Mouse (Mus musculus) left cerebral cortex, adult 8-10 months (tissue): ENCODE data around the gene Pak1ip1. TPM values are rescaled to one million over a fixed set of nuclear protein-coding genes. Genes with fewer than 3 reads are reported as not detected.
A peak's percentile ranks its signal among the peaks of the same experiment; 100 is the strongest.
"Not testable (repeated sequence)": the region's sequence is repeated elsewhere in the genome, so short reads cannot be mapped to it uniquely, and the experiment has no call there.

ENCODE experiments used
- DNase-seq, 2 experiments: peaks; one replicate each; pipeline ENCODE4 v3.0.0; 2022; ENCODE audit warnings: low spot score in 2 of 2
- total RNA-seq, 4 experiments: library from RNA; stranded (reverse); gene quantifications; 2 replicates each; pipeline ENCODE4 v1.2.4; 2022

Gene Pak1ip1
- total RNA-seq: 10 to 100 TPM; 37.6 to 41.1 (median 40.2) TPM

DNA sequence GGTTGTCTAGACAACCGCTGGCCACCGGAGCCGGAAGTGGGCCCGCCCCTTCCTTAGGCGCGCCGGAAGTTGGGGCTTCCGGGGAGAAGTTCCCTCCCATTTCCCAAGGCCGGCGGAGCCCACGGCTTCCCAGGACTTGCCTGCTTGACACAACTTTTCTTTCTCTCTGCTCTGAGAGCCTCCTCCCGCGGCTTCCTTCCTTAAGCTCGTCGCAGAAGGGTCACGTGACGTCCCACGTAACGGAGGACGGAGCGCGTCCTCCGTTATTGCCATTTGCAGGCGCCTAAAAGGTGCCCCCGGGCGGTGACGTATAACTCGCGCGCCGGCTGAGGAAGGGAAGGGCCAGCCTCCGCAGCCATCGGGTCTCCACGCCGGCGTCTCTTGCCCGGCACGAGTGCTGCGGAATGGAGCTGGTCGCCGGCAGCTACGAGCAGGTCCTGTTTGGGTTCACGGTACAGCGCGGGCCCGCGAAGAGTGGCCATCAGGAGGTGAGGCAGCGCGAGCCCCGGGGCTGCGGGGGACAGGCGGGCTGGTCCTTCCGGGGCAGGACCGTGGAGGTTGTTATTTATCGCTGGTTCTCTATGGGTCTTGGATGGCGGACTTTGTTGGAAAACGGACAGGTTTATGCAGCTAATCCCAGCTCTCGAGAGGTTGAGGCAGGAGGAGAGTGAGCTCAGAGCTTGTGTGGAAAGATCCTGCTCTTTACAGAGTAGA, at the start of gene Pak1ip1:
Pak1ip1 (plus strand) TSS at position 98 of the 714 bp plus-strand sequence.
- peak; percentile 92 to 97 for DNase-seq

DNA sequence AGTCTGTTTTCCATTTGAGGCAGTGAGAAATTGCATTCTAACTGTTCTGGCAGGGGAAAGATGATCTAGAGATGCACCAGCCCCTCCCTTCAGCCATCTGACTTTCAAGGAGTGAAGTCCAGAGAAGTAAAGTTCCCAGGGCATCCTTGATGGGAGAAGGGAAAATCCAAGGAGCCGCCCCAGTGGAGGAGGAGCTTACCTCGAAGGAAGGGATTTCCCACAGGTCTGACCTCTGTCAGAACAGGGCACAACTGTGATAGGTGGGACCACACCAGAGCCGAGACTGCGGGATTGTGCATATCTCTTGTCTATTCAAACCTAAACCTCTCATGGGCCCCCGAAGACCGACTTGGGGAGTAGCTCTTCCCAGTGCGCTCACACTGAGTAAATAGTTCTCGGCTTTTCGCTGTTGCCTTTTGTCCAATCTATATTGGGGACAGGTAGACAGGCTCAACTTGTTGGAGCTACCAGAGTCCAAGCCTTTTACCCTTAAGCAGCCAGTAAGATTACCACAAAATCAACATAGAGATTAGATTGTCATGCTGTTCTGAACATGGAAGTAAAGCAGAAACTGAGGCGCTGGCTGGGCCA, 49.3 kb upstream of the Pak1ip1 start:
- DNase-seq: no peak

DNA sequence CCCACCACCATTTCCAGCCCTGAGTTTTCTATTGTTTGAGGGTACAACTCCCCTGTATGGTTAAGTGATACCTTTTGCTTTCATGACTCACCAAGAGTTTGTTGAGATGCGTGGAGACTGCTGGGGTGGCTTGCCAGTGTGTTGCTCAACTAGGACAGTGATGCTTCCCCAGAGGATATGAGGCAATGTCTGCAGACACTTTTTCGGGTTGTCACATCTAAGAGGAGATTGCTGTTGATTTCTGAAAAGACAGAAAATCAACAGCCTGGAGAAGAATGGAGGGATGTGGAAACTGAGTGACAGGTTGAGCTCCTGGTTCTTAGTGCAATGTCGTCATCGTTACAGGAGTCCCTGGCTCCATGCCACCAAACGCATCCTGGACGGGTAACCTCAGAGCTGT, 47.6 kb upstream of the Pak1ip1 start:
- no peak for DNase-seq

DNA sequence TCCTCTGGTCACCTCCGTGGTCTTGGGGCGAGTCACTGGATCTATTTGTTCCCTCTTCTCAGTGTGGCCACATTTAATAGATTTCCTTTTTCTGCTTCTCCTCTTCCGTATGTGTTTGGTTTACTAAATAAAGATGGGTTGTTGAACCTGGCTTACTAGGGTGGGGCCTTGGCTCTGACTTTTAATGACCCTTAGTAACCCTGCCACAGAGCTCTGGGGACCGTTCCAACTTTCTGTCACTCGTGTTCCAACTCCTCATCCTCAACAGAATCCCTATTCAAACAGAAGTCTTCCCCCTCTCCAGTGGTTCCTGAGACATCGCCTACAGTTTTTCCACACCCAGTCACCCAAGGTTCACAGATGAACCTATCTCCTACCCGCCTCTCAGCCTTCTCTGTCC, 45.0 kb upstream of the Pak1ip1 start:
- DNase-seq: no peak

DNA sequence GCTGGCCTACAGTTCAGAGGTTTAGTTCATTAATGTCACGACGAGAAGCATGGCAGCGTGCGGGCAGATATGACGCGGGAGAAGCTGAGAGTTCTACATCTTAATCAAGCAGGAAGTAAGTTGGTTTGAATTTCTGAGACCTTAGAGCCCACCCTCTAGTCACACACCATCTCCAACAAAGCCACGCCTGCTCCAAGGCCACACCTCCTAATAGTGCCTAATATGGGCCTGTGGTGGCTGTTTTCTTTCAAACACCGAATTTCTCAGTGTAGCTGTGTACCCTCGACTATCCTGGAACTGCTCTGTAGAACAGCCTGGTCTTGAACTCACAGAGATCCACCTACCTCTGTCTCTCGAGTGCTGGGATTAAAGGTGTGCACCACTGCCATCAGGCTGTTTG, 33.2 kb upstream of the Pak1ip1 start:
- DNase-seq: no peak

DNA sequence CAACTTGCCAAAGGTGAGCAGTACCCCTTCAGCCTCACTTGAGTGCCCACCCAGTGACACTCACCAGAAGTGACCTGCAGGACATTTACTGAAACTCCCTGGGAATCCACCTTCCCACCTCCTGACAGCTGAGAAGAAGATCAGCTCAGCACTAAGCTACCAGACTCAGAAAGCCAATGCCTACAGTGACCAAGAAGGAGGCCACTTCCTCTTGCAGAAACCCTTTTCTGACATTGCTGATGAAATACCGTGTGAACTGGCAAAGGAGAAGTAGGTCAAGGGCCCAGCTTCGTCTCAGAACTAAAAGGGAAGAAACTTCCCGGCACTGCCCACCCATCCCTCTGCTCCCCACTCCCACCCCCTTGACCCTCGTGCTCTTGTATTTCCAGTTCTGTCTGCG, 32.3 kb upstream of the Pak1ip1 start:
- no peak for DNase-seq

DNA sequence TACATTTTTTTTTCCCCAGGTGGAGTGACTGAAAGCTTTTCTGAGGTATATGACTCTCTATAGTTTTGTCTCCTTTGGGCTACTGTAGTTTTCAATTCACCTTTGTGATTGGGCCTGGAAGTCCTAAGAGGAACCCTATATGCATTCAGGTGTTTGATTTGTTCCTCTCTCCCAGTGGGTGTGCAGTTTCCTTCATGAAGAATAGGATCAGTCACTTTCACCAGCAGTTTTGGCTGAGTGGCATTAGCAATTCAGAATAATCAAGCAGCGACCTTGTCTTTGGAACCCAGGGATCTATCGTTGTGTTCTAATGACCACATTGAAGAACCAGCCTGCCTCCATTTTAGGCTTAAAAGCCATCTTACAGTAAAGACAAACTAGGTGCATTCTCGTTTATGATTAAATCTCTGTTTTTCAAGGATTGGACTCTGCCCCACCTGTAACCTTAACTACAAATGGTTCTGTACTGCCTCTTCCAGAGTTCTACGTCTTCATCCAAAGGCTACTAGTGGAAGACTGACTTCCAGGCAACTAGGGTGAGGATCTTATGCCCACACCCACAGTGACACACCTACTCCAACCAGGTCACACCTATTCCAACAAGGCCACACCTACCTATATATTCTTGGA, 30.9 kb upstream of the Pak1ip1 start:
- no peak for DNase-seq

DNA sequence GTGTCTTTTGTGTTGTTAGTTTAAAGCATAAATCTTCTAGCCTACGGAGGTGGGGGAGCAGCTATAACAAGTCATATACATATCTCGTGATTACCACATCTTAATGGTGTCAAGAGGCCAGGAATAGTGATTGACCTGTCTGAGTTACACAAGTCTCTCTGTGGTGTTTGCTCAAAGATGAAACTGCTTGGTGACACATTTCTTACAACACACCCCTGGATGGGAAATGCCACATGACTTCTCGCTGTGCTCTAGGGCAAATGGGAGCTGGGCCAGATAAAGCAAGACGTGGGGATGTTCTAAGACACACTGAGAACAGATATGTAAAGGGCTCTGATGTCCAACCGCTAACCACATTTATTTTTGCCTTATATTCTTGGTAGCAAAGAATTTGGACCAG, 29.6 kb upstream of the Pak1ip1 start:
- DNase-seq: no peak

DNA sequence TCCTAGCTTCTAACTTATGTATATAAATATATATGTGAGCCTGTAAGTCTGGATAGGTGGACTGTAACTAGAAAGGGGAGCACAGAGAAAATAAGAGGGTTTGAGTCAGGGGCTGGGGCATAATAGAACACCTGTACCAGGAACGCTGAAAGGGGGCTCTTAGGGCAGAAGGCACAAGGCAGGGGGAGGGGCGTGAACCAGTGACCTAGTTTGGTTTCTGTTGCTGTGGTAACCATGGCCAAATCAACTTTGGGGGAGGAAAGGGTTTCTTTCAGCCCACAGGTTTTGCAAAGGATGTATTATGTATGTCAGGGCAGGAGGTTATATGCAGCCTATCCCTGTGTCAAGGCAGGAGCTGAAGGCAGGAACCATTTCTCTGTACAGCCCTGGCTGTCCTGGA, 29.0 kb upstream of the Pak1ip1 start:
- no peak for DNase-seq

DNA sequence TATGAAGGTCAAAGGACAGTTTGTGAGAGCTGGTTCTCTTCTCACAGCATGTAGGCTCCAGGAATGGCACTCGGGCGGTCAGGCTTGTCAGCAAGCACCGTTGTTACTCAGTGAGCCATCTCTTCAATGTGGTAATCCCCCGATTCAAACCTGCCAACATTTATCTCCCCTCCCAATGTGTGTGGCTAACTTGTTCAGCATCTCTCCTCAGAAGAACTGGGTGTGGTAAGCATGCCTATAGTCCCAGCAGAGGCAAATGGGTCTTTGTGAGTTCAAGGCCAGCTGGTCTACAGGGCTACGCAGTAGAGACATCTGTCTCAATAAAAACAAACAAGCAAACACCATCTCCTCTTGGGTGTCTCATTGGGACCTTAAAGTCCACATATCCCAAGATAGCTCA, 27.8 kb upstream of the Pak1ip1 start:
- DNase-seq: no peak

DNA sequence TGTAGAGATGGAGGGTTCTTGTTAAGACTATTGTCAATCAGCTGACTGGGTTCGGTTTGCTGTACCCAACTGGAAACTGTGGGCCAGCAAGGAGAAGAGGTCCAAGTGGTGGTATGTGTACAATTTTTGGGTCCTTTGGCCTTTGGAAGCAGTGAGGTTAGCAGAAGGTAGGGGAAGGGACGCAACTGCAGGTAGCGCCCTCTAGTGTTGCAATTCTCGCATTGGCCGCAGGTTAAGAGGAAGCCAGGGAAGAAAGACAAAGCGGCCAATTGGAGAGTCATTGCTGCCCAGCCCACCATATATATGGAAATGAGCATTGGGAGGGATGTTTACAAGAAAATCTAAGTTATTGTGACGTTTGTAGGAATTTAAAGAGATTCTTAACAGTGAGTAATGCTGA, 23.2 kb upstream of the Pak1ip1 start:
- peak in 1 of 2 experiments; percentile 31 for DNase-seq

DNA sequence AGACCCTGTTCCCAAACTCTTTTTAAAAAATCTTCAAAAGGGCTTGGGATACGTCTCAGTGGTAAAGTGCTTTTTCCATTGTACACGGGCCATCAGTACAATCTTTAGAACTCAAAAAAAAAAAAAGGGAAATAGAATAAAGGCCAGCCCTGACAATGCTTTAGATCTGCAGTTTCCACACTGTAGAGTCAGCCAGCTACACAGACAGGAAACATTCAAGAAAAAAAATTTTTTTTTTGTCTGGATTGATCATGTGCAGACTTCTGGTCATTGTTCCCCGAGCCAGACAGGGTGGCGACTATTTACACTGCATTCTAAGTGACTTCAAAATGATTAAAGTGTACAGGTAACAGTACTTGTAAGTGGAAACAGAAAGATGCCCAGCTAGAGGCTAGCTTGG, 22.2 kb upstream of the Pak1ip1 start:
- no peak for DNase-seq

DNA sequence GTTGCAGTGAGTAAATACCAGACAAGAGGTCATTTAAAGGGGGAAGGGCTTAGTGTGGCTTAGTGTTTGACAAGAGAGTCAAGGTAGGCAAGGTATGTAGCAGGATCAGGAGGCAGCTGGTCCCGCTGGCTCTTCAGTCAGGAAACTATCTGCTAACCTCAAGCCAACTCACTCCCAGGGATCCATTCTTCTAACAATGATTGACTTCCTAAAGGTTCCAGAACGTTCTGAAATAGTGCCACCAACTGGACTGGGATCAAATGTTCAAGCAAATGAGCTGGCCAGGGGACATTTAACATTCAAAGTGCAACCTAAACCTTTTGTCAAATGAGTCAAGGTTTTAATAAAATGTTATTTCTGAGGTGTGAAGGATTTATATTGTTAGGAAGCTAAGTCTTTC, 21.5 kb upstream of the Pak1ip1 start:
- no peak for DNase-seq

DNA sequence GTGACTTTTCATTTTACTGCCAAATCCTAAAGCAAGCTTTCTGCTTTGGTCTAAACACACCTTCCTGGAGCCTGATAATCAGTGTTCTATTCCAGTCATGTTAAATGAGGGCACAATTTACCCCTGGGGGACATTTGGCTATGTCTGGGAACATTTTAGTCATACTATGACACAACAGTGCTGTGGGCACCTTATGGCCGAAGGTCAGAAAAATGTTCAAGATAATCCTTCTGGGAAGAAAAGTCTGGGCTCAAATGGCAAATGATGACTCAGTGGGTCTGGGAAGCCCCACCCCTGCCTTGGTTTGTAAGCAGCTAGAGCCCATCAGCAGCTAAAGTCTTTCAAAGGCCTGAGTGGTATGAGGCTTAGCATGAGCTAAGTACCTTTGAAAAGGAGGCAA, 18.1 kb upstream of the Pak1ip1 start:
- DNase-seq: no peak

DNA sequence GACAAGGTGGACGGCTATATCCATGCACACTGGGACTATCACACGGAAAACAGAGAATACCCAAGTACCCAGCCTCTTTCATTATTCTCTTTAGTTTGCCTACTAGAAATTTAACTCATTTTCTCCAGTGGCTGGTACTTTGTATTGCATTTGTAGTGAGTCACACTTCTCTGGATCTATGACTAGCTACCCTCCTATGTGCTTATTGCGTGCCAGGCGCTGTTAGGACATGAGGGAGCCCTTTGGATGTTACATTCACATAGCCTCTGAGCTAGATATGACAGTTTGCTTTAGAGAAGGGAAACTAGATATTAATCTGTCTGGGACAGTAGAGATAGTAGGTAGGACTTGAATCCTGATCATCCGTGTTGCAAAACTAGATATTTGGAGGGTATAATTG, 14.7 kb upstream of the Pak1ip1 start:
- DNase-seq: no peak

DNA sequence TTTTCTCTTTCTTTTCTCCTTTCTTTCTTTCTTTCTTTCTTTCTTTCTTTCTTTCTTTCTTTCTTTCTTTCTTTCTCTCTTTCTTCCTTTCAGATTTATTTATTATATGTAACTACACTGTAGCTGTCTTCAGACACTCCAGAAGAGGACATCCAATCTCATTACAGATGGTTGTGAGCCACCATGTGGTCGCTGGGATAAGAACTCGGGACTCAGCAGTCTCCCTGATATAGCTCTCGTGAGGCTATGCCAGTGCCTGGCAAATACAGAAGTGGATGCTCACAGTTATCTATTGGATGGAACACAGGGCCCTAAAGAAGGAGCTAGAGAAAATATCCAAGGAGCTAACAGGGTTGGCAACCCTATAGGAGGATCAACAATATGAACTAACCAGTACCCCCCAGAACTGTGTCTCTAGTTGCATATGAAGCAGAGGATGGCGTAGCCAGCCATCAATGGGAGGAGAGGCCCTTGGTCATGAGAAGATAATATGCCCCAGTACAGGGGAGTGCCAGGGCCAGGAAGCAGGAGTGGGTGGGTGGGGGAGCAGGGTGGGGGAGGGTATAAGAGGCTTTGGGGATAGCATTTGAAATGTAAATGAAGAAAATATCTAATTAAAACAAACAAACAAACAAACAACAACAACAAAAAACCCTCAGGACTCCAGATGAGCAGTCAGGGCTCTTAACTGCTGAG, 13.1 kb upstream of the Pak1ip1 start:
- DNase-seq: not testable (repeated sequence)

DNA sequence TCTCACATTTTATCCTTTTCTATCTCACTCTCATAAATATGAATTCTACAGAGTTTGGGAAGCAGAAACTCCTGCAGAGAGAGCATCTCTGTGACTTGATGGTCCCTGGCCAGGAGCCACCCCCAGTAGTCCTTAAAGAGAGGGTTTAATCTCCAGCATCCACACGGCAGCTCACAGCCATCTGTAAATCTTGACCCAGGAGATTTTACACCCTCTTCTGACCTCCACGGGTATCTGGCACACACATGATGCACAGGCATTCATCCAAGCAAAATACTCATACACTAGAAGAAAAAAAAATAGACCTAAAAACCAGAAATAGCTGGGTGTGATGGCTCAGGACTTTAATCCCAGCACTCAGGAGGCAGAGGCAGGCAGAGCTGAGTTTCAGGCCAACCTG, 12.4 kb upstream of the Pak1ip1 start:
- no peak for DNase-seq

DNA sequence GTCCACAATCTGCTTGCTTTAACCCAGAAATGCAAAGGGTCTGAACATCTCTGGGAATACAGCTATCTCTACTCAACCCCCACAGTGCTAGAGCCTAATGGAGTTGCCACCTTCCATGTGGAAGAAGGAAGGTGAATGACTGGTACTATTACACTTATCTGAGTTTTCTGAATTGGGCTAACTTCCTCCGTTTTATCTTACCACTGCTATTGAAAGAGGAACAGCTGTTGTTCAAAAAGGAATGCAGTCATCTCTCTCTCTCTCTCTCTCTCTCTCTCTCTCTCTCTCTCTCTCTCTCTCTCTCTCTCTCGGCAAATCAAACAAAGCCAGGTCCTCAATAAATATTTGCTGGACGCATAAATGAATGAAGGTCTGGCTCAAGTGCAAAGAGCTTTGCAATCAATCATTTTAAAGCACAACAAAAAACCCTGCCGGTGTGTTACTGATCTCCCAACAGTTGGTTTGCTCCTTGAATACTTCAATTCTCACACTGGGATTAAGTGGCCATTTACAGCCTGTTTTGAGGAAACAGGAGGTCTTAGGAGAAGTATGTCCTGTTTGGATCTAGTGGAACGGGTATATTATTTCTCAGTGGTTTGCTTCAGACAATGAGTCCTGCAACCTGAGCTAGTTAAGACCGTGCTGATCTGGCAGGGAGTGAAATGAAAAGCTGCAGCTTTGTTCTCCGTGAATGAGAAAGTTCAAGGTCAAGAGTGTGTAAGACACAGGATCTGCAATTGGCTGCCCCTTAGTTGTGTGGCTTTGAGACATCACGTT, 6.1 kb upstream of the Pak1ip1 start:
- DNase-seq: no peak

DNA sequence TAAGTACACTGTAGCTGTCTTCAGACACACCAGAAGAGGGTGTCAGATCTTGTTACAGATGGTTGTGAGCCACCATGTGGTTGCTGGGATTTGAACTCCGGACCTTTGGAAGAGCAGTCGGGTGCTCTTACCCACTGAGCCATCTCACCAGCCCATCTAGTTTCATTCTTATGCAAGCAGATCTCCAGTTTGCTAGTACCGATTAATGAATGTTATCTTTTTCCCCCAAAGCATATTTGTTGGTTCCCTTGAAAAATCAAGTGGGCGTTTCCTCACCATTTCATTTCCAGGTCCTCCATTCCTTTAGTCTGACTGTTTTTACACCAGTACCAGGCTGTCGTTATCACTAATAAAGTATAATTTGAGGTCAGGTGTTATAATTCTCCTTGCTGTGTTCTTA, 2.3 kb upstream of the Pak1ip1 start:
- DNase-seq: not testable (repeated sequence)

DNA sequence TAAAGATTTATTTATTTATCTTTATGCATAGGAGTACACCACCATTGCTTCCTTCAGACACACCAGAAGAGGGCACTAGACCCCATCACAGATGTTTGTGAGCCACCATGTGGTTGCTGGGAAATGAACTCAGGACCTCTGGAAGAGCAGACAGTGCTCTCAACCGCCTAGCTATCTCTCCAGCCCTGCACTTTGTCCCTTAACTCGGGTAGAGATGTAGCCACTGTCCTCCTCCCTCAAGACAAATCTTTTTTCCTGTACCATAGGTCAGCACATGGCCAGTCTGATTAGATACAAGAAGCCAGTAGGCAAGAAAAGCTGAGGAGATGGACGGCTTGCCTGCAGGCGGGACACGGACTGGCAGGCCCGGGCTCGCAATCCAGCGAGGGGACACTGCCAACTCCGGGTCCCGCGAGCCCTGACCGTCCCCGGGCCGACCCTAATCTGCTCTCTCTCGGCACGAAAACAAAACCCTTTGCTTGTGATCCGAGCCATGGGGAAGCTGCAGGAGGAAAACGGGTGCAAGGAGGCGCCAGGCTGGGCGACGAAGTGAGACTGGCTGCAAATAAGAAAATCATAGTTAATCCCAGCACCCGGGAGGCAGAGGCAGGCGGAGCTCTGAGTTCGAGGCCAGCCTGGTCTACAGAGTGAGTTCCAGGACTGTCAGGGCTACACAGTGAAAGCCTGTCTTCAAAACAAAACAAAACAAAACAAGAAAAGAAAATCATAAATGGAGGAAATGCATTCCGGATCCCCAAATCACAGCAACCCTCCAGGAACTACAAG, 490 bp upstream of the Pak1ip1 start:
- DNase-seq: peak in 1 of 2 experiments; percentile 32

DNA sequence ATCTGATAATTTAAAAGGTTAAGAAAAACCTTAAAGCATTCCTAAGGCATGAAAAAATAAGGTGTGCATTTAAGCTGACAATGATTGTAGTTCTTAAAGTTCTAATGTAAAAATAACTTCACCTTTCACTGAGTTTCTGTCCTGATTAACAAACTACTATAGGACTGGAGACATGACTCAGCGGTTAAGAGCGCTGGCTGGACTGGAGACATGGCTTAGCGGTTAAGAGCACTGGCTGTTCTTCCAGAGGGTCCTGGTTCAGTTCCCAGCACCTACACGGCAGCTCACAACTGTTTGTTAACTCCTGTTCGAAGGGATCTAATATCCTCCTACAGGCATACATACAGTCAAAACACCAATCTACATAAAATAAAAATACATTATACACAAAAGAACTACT, 1.2 kb downstream of the Pak1ip1 start:
- DNase-seq: no peak
